Mouse (Mus musculus): ENCODE results near the gene Rbbp4. TPM values are rescaled to one million over a fixed set of nuclear protein-coding genes. Genes with fewer than 3 reads are reported as not detected.

The Rbbp4 gene
- total RNA-seq, 2 experiments from 2014 or later, result 111 to 133 TPM

DNA sequence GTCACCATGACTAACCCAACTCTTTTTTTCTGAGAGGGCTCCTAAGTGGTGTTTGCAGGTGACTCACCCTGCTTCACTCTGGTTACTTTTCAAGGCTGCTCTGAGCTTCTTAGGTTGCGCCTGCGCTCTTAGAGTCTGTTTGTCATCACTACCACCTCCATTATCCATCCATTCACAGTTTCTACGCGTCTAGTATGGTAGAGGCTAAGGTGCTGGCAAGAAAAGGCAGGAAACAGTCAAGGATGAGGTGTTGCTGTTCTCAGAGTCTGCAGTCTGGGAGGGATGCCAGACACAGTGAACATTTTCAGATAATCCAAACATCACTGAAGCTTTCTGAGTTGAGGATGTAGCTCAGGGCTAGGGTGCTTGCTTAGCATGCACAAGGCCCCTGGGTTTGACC lies 37.4 kb downstream of the Rbbp4 start:
- DNase-seq (ENCODE audit: extremely low spot score in 1 of 2, low spot score in 1 of 2), result no peak

DNA sequence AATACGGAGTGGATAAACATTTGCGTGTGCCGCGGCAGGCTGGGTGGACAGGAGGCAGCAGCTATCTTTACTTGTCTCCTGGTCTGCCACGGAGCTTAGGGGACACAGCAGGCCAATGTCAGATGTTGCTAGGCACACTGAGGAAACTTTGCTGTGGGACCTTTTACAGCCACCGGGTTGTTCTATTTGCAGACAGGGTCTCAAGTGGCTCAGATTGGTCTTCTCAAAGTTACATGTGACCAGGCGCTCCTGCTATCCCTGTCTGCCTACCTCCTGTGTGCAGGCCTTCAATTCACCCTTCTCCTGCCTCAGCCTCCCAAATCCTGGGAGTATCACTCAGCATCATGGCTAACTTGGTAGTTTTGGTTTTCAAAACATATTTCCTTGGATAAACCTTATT lies 39.1 kb downstream of the Rbbp4 start:
- DNase-seq (ENCODE audit: extremely low spot score in 1 of 2, low spot score in 1 of 2), result no peak

- DNase-seq (ENCODE audit: extremely low spot score in 1 of 2, low spot score in 1 of 2), result no peak
Observed at GRCm38 (mm10) chr4:129295188-129295587, 40.0 kb downstream of the Rbbp4 start.

- DNase-seq (ENCODE audit: extremely low spot score in 1 of 2, low spot score in 1 of 2), result no peak
Observed at GRCm38 (mm10) chr4:129293702-129294101, 41.5 kb downstream of the Rbbp4 start.

DNA sequence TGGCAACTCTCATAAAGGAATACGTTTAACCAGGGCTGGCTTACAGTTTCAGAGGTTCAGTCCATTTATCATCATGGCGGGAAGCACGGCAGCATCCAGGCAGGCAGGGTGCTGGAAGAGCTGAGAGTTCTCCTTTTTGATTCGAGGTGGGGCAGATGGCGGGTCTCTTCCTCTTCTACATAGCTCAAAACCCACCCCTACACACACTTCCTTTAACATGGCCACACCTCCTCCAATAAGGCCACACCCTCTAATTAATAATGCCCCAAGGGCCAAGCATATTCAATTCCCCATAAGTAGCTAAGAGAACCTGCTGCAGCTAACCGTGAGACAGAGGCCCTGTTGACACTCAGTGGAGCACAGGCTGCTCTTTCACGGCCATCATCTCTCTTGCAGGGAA lies 42.3 kb downstream of the Rbbp4 start:
- DNase-seq (ENCODE audit: extremely low spot score in 1 of 2, low spot score in 1 of 2), result no peak

DNA sequence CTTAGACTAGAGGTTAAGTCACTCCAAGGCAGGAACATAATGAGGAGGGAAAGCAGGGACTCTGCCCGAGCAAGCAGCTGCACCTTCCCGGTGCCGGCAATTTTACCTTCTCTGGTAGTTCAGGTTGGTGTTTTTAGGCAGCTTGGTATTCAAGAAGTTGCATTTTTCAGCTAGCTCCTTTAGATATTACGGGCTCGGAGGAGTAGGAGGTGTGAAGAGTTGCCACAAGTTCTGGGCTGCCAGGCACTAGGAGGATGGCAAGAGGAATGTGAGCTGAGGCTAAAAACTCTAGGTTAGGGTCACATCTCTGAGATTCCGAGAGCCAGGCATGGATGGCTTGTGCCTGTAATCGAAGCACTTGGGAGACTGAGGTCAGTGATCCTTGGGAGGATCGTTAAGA lies 45.5 kb downstream of the Rbbp4 start:
- DNase-seq (ENCODE audit: extremely low spot score in 1 of 2, low spot score in 1 of 2), result no peak

- no peak for DNase-seq (ENCODE audit: extremely low spot score in 1 of 2, low spot score in 1 of 2)
Observed at GRCm38 (mm10) chr4:129288067-129288466, 47.1 kb downstream of the Rbbp4 start.

DNA sequence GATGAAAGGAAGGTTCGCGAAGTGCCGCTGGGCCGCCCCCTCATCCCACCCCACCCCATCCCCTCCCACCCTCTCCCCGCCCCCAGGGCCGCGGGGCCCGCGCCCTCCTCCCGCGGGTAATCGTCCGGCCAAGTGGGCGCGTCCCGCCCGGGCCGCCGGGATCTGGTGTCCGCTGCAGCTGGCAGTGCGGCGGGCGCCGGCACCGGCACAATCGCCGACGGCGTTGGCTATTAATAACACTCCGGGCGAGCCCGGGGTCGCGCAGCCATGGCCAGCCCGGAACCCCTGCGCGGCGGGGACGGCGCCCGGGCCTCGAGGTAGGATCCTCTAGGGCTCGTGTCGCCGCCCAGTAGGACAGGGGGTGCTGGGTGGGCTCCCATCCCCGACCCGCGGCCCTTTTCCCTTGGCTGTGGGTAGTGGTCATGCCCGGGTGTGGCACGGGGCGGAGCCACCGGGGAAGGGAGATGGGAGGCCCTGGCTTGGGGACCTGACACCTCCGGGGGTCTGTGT lies 47.6 kb downstream of the Rbbp4 start, which contains the start of gene Sync:
Gene Sync (plus strand): TSS at position 146 of the 510 bp plus-strand sequence.
- DNase-seq (ENCODE audit: extremely low spot score in 1 of 2, low spot score in 1 of 2), result no peak

- no peak for DNase-seq (ENCODE audit: extremely low spot score in 1 of 2, low spot score in 1 of 2)
Observed at GRCm38 (mm10) chr4:129286683-129287471, 48.3 kb downstream of the Rbbp4 start.

GRCm38 (mm10) chr4:129286001-129286682 lies 49.0 kb downstream of the Rbbp4 start:
- DNase-seq (ENCODE audit: extremely low spot score in 1 of 2, low spot score in 1 of 2), result no peak

- DNase-seq (ENCODE audit: extremely low spot score in 1 of 2, low spot score in 1 of 2), result no peak
Observed at GRCm38 (mm10) chr4:129284685-129285084, 50.5 kb downstream of the Rbbp4 start.

DNA sequence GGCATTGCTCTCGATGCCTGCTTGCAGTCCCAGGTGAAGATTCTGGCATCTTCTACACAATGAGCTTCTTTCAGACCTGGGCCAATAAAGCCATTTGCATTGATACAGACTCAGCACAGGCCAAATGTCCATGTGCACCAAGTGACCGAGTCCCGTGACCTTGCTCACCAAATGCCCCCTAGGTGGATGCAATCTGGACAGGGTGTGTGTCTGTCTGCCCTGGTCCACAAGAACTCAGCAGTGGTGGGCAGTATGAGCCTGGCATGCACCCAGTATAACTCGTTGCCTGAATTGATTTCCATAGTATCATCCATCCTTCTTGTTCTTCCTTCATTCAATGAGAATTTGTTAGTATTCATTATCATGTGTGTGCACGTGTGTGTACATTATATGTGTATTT lies 51.9 kb downstream of the Rbbp4 start:
- no peak for DNase-seq (ENCODE audit: extremely low spot score in 1 of 2, low spot score in 1 of 2)

DNA sequence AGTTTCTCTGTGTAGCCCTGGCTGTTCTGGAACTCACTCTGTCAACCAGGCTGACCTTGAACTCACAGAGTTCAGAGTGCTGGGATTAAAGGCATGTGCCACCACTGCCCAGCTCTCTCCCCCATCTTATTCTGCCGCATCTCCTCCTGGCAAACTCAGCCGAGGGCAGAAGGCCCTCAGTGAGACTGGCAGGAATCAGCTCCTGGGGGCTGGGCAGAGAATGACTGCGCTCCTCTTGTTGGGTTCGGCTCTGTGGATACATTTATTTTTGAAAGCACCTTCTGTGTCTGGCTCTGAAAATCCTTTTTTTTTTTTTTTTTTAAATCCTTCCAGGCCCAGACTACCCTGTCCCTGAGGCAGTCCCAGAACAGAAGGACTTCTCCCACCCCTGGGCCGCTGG lies 52.4 kb downstream of the Rbbp4 start:
- DNase-seq (ENCODE audit: extremely low spot score in 1 of 2, low spot score in 1 of 2), result no peak

GRCm38 (mm10) chr4:129276453-129276865 lies 58.7 kb downstream of the Rbbp4 start:
- DNase-seq (ENCODE audit: extremely low spot score in 1 of 2, low spot score in 1 of 2), result peak; percentile 95 to 99

- peak in 1 of 2 experiments; percentile 46 for DNase-seq (ENCODE audit: extremely low spot score in 1 of 2, low spot score in 1 of 2)
Observed at GRCm38 (mm10) chr4:129272756-129273046, 62.5 kb downstream of the Rbbp4 start.

GRCm38 (mm10) chr4:129271991-129272755 lies 63.0 kb downstream of the Rbbp4 start:
- DNase-seq (ENCODE audit: extremely low spot score in 1 of 2, low spot score in 1 of 2), result no peak

DNA sequence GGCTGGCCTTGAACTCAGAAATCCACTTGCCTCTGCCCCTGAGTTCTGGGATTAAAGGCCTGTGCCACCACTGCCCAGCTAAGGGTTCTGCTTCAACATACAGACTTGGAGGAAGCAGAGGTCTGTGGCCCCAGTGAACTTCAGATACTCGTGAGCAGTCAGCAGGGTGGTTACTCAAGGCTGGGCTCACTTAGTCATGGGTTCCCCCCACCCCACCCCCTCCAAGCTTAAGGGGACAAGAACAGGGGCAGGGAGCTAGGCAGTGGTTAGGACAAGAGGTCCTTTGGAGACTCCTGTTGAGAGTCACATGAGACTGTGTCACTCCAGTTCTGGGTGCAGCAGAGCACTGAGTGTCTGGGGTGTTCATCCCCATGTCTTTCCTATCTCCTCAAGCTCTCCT lies 66.5 kb downstream of the Rbbp4 start:
- DNase-seq (ENCODE audit: extremely low spot score in 1 of 2, low spot score in 1 of 2), result no peak

DNA sequence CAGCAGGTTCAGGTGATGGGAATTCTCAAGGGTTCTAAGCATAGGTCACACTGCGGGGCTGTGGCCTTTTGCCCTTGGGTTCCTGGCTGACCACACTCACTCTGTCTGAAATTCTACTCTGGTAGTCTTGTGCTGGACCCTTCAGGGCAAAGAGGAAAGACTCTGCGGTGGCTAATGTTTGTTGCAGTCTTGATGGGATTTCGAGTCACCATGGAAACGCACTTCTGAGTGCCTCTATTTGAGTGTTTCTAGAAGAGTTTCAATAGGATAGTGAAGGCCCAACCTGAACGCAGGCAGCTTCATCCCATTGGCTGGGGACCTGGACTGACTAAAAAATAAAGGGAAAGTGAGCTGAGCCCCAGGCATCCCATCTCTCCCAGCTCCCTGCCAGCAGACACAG lies 68.3 kb downstream of the Rbbp4 start:
- no peak for DNase-seq (ENCODE audit: extremely low spot score in 1 of 2, low spot score in 1 of 2)

- DNase-seq (ENCODE audit: extremely low spot score in 1 of 2, low spot score in 1 of 2), result no peak
Observed at GRCm38 (mm10) chr4:129266191-129266590, 69.0 kb downstream of the Rbbp4 start.

DNA sequence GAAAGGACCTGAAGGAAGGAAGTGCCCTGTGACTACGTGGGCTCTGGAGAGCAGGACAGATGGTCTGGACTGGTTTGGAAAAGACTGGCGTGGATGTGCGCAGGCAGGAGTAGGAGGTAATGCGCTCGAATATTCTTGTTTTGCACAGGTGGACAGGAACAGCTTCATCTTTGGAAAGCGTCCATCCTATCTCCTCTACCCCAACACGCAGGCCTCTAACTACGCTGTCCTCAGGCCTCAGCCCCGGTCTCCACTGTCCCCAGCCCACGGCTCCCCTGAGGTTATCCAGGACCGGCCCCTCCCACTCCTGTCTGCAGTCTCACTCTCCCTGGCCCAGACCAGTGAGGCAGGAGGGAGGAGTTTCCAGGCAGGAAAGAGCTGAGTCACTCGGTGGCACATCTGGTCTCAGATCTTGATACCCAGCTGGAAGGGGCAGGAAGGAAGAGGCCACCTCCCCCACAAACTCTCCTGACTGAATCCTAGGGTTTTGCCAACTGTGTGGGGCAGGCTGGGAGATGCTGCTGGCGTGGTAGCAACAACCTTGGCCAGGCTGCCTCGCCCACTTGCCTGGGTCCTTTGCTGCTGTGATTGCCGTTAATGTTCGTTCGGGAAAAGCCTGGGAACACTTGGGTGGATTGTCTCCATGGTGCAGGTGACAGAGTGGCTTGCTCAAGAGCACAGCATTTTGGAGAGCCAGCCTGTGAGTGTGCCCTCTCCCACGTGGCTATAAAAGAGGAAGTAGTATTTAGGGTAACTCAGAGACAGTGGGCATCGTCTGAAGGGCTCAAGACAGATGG lies 71.7 kb downstream of the Rbbp4 start:
- DNase-seq (ENCODE audit: extremely low spot score in 1 of 2, low spot score in 1 of 2), result no peak

Data from layer of hippocampus, postnatal 25 days (tissue).